Mouse (Mus musculus): ENCODE results near the gene Prss8.

The Prss8 gene

DNA sequence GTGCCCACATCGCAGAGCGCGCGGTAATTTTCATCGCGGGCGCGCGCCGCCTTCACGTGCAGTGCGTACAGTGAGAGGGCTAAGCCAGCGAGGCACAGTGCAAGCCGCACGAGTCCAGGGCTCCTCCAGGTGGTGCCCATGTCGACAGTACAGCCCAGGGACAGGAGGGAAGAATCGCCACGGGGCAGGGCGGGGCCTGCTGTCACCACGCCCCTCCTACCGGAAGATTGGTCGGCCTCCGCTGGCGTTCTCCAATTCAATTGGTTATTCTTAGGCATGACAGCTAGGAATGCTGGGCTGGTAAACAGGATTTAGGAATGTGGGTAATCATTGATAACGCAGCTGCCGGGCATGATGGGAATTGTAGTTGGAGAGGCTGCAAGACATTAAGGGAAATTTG, 34.5 kb downstream of the Prss8 start, which contains the start of the genes Gm21974 and Vkorc1:
Gene Gm21974 (minus strand): TSS at position 13 of the 400 bp plus-strand sequence.
Gene Vkorc1 (minus strand): TSS at position 176 of the 400 bp plus-strand sequence.
- peak; percentile 95 for DNase-seq (ENCODE audit: low spot score)

DNA sequence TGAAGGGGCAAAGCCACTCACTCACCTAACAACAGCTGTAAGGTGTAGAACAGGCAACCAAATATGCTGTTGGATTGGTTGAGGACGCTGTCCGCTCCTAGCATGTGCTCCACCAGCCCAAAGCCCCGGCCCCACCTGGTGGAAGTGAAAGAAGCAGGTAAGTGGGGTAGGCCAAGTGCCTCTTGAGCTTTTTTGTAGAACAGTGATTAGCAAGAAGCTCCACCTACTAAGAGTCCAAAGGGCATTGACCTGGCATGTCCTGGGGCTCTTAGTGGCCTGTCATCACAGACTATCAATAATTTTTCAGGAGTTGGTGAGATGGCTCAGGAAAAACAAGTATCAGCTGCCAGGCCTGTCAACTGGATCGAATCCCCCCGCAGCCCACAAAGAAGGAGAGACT, 35.4 kb downstream of the Prss8 start:
- DNase-seq (ENCODE audit: low spot score) = no peak

DNA sequence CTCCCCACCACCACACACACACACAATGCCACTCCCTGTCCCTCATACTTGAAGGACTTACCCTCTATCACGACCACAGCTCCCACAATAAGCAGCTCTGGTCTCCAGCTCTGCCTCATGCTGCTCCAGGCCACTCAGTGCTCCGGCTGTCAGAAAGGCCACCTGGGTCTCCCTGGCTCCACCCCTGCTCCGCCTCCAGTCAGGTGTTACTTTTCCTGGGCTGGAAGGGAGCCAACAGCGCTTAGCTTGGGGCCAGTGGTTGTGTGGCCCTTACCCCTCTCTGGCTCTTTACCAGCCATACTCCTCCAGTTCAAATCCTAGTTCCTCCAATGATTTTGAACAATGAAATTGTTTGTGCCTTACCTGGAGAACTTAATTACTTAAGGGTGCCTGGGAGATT, 39.1 kb downstream of the Prss8 start, which contains the start of gene Prss53:
Gene Prss53 (minus strand): TSS at position 173 of the 400 bp plus-strand sequence.
- DNase-seq (ENCODE audit: low spot score) = no peak

DNA sequence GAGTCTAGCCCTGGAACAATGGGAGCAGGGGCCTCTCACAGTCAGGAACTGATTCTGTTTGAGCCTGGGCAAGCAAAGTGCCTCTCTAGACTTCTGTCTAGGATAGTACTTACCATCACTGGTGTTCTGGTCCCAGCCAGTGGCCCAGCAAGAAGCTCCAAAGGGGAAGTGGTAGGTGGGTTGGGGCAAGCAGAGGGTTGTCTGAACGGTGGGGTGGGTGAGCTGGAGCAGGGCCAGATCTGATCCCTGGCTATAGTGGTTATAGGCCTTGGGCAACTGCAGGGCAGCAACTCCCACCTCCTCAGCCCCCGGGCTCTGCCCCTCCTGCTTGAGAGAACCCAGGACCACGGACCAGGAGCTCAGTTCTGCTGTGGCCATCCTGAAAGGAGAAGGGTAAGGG, 41.1 kb downstream of the Prss8 start:
- no peak for DNase-seq (ENCODE audit: low spot score)

DNA sequence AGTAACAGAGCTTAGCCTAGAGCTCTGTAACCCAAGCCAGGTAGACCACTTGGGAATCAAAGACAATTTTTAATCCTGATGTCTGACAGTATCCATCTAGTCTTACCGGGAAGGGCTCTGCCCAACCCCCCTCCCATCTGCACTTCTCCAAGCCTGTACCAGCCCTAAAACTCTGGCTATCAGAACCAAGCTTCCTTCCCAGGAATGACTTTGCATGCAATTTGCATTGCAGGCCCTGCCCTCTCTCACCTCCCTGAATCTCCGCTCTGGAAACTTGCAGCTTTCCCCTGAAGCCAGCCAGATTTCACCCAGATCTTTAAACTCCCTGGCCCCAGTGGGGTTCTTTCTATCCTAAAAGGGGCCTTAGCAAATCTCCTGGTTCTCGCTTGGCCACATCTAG, 42.1 kb downstream of the Prss8 start:
- DNase-seq (ENCODE audit: low spot score) = no peak

DNA sequence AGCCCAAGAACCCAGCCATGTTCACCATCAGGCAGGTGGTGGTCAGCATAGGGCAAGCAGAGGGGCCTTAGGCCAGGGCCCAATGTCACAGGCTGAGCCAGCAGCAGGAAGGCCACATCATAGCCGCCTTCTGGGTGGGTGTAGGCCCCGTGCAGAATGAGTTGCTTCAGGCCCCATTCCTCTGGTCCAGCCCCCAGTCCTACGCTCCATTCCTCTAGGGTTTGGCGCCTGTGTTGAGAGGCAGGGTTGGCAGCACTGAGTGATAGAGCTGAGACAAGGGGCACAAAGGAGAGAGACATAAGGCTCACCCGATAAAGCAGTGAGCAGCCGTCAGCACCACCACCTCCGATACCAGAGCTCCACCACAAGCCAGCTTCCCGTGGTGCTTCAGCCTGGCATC, 42.7 kb downstream of the Prss8 start:
- DNase-seq (ENCODE audit: low spot score) = no peak

DNA sequence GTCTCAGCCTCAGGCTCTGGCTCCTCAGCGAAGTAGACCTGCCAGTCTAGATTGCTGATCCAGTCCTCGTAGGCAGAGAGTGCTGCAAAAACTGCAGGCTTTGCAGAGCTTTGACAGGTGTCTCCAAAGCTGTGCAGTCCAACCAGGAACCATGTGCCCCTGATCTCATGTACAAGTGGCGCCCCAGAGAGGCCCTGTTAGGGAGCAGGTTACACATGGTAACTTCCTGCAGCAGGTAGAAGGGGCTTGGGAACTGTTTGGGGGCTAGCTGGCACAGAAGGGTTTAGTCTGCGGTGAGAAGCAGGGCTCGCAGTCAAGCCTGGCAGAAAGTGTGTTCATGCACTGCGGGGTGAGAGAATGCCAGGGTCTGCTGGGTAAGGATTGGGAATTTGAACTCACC, 43.4 kb downstream of the Prss8 start:
- DNase-seq (ENCODE audit: low spot score) = no peak

DNA sequence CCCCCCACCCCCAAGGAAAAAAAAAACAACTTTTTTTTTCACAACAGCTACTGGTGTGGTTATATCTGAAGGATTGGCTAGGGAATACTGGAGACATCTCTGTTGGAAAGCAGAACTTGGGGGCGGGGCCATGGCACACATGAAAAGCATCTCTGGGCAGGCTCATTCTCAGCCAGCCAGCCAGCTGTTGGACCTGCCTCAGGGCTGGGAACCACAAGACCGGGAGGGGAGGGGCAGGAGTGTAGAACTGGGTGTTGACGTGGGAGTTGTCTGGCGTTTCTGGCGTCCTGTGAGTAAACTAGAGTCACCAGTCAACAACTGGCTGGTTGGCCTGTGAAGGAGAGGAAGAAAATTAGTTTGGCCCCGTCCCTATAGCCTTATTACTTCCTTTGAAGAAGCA, 44.0 kb downstream of the Prss8 start:
- peak; percentile 54 for DNase-seq (ENCODE audit: low spot score)

DNA sequence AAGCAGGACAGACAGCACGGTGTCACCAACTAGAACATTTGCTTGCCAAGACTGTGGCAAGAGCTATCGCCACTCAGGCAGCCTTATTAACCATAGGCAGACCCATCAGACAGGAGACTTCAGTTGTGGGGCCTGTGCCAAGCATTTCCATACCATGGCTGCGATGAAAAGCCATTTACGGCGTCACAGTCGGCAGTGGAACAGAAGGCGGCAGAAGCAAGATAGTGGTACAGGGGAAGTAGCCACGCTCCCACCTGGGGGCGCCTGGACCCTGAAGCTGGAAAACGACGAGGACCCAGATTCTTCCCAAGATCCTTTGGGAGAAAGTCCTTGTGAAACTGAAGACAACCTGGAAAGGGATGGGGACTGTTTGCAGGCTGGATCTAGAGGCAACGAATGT, 49.5 kb downstream of the Prss8 start:
- DNase-seq (ENCODE audit: low spot score) = no peak

DNA sequence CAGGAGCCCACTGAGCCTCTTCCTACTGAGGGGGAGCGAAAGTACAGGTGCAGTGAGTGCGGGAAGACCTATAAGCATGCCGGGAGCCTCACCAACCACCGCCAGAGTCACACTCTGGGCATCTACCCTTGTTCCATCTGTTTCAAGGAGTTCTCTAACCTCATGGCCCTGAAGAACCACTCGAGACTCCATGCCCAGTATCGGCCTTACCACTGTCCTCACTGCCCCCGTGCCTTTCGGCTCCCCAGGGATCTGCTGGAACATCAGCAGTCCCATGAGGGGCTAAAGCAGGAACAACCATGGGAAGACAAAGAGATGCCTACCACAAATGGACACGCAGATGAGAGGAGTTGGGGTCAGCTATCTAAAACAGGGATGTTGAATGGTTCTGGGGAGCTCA, 50.6 kb downstream of the Prss8 start:
- no peak for DNase-seq (ENCODE audit: low spot score)

DNA sequence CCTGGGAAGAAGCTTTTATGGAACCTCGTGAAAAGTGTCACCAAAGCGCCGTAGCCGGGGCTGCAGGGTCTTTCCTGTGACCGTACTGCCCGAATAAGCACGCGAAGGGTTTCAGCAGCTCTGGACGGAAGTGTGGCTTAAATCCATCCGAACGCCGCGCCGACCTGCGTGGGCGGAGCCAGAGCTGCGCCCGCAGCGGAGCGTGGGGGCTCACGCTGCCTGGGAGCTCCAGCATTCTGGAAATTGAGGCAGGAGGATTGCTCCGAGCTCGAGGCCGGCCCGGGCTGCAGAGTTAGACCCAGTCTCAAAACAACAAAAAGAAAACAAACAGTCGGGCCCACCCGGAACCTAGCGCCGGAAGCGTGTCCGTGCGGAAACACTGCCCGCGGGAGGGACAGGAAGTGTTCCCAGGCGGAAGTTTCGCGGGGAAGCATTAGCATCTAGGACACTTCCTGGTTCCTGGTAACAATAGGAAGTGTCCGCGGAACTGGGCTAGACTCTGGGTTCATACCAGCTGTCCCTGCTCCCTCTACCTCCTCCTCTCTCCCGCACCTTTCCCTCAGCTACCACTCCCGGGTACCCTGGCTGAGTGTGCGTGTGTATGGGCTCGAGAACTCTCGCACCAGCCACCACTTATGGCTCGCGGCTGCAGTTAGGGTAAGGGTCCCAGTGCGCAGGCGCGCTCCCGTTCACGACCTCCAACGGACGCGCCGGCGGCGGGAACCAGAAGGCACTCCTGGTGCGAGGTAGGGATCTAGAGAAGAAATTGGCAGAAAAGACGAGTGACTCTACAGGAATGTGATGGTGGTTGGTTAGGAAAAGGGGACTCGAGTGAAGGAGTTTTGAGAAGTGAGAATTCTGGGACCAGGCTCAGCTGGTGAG, 53.2 kb downstream of the Prss8 start, which contains the start of gene Zfp668:
Gene Zfp668 (minus strand): TSS at position 362 of the 882 bp plus-strand sequence.
- DNase-seq (ENCODE audit: low spot score) = peak; percentile 84

DNA sequence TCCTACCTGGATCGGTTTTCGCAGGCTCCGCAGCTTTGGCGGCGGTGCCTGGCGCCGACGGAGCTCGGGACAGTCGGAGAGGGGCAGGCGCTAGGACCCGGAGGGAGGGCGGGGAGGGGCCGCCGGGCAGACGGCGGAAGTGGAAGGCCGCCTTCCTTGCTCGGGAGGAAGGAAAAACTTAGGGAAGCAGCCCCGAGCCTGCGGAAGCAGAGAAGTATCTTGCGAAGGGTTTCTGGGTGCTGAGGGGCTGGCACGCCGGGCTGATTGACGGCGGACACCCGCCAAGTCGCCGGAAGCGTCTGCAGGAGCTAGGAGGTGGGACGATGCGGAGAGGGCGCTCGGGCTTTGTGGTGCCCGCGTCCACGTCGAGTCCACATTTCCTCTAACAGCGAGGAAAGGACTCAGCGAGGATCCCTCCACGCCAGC, 53.9 kb downstream of the Prss8 start, which contains the start of gene Zfp646:
Gene Zfp646 (plus strand): TSS at position 181 of the 426 bp plus-strand sequence.
- DNase-seq (ENCODE audit: low spot score) = peak; percentile 77

All from ovary, postnatal 36 days (tissue).